Mouse (Mus musculus): ENCODE measurements around the gene Olfr1295. TPM values are rescaled to one million over a fixed set of nuclear protein-coding genes. Genes with fewer than 3 reads are reported as not detected.

Gene Olfr1295
- polyA plus RNA-seq (2017; shearing (Covaris generic)): not detected

GRCm38 (mm10) chr2:111569581-111569980, at the start of gene Olfr1295:
TSS of gene Olfr1295 (minus strand) at chr2:111569681.

DNA sequence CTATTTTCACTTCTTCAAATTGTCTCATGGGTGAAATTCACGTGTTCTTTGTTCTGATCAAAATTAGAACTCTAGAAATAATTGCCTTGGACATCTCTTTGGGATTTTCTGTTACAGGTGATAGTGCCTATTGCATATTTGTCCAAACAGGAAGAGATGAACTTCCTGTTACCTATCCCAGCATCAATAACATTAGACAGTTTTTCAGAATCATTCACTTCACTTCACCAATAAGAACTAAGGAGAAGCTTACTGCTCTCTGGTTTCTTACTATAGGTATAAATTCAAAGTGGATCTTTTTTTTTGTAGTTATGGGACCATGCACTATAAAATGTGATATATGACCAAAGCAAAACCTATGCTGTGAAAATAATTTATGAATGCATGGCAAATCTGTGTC, 29.3 kb downstream of the Olfr1295 start, which contains the start of gene Olfr1294:
Gene Olfr1294, minus strand, starts transcription at position 101 of the 400 bp plus-strand sequence.

GRCm38 (mm10) chr2:111524903-111525302, 44.6 kb downstream of the Olfr1295 start, which contains the start of gene Olfr1293-ps:
TSS of gene Olfr1293-ps (plus strand) at chr2:111525203.

Other genes with a start within 250 kb of the Olfr1295 start
- gene Olfr1281, start 243.2 kb downstream of the Olfr1295 start, polyA plus RNA-seq (2017; shearing (Covaris generic)): not detected
- not detected for gene Olfr1282, start 233.6 kb downstream of the Olfr1295 start, polyA plus RNA-seq (2017; shearing (Covaris generic))
- gene Olfr1283, start 202.9 kb downstream of the Olfr1295 start, polyA plus RNA-seq (2017; shearing (Covaris generic)): not detected
- not detected for gene Olfr1284, start 194.2 kb downstream of the Olfr1295 start, polyA plus RNA-seq (2017; shearing (Covaris generic))
- not detected for gene Olfr1286, start 146.6 kb downstream of the Olfr1295 start, polyA plus RNA-seq (2017; shearing (Covaris generic))
- gene Olfr1287, start 120.5 kb downstream of the Olfr1295 start, polyA plus RNA-seq (2017; shearing (Covaris generic)): not detected
- gene Olfr1288, start 95.6 kb downstream of the Olfr1295 start, polyA plus RNA-seq (2017; shearing (Covaris generic)): not detected
- gene Olfr1289, start 88.9 kb downstream of the Olfr1295 start, polyA plus RNA-seq (2017; shearing (Covaris generic)): not detected
- gene Olfr1290, start 75.9 kb downstream of the Olfr1295 start, polyA plus RNA-seq (2017; shearing (Covaris generic)): not detected
- under 1 TPM; 0.31 to 0.67 TPM for gene Olfr1291-ps1, start 72.5 kb downstream of the Olfr1295 start, polyA plus RNA-seq (2017; shearing (Covaris generic))
- gene Olfr1293-ps, start 44.5 kb downstream of the Olfr1295 start, polyA plus RNA-seq (2017; shearing (Covaris generic)): under 1 TPM in 1 of 2 experiments, not detected in 1; 0.17 TPM
- not detected for gene Olfr1294, start 29.4 kb downstream of the Olfr1295 start, polyA plus RNA-seq (2017; shearing (Covaris generic))
- gene Olfr1297, start 56.8 kb upstream of the Olfr1295 start, polyA plus RNA-seq (2017; shearing (Covaris generic)): under 1 TPM in 1 of 2 experiments, not detected in 1; 0.22 TPM
- gene Olfr1298, start 79.5 kb upstream of the Olfr1295 start, polyA plus RNA-seq (2017; shearing (Covaris generic)): not detected
- gene Olfr1299, start 91.7 kb upstream of the Olfr1295 start, polyA plus RNA-seq (2017; shearing (Covaris generic)): not detected
- not detected for gene Olfr1301, start 181.3 kb upstream of the Olfr1295 start, polyA plus RNA-seq (2017; shearing (Covaris generic))
- not detected for gene Olfr1302, start 207.7 kb upstream of the Olfr1295 start, polyA plus RNA-seq (2017; shearing (Covaris generic))